Mouse (Mus musculus) heart, adult 18-20 months (tissue): ENCODE results near the gene Trim80. TPM values are rescaled to one million over a fixed set of nuclear protein-coding genes. Genes with fewer than 3 reads are reported as not detected.

Experiments used
- DNase-seq, 2 experiments: peaks; one replicate each; pipeline ENCODE4 v3.0.0; 2021 to 2022; ENCODE audit warnings: mixed read lengths in 1 of 2
- long read RNA-seq, 2 experiments: library from polyadenylated mRNA; stranded (forward); transcript quantifications; one replicate each; pipeline ENCODE4 v2.0.0; 2021
- total RNA-seq, 2 experiments: library from RNA; stranded (reverse); gene quantifications; 2 replicates each; pipeline ENCODE4 v1.2.3; 2021

The Trim80 gene
- total RNA-seq, result not detected
- long read RNA-seq, experiment 1, result 0 reads
- long read RNA-seq, experiment 2, result 0 reads

DNA sequence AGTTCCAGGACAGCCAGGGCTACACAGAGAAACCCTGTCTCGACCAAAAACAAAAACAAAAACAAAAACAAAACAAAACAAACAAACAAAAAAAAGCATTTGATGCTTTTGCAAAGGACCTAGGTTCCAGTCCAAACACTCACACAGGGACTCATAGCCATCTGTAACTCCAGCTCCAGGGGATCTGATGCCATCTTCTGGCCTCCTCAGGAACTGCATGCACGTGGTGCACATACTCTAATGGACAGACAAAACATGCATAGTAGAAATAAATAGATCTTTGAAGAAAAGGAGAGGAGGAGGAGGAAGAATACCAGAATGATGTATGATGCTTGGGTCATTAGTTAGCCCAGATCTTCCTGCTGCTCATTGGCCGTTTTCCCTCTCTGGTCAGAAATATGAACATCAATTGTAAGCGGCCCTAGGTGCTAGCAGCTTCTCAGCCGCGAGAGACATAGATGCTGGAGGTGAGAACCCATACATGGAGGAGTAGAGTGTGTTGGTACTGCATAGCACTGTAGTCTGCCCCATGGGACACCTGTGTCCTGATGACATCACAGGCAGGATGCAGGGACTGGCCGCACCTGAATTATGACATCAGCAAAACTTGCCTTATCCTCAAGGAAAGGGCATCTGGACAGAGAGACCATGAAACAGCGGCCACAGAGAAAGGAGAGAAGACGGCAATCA is at the start of gene Trim80:
TSS of gene Trim80 (plus strand) at position 640 of the 690 bp plus-strand sequence.
- DNase-seq, result no peak

DNA sequence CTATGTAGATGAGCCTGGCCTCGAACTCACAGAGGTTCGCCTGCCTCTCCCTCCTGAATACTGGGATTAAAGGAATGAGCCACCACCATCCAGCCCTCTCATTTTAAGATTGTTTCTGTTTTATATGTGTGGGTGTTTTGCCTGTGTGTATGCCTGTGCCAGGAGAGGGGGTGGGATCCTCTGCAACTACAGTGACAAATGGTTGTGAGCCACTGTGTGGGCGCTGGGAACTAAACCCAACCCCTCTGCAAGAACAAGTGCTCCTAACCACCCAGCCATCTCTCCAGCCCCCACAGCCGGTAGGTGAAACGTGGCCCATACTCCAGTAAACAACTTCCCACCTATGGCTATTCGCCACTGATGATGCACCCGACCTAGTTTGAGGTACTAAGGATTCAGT is 49.0 kb upstream of the Trim80 start:
- no peak for DNase-seq

DNA sequence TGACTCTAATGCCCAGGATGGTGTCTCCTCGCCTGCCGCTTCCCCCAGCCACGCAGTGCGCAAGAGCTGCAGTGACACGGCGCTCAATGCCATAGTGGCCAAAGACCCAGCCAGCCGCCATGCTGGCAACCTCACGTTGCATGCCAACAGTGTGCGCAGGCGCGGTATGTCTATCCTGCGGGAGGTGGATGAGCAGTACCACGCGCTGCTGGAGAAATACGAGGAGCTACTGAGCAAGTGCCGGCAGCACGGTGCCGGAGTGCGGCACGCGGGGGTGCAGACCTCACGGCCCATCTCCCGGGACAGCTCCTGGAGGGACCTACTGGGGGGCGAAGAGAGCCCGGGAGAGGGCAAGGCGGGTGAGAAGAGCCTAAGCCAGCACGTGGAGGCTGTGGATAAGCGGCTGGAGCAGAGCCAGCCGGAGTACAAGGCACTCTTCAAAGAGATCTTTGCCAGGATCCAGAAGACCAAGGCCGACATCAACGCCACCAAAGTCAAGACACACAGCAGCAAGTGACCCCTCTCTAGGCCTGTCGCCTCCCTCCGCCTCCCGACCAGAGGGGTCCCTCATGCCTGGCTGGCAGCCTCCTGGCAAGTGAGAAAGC is 46.5 kb upstream of the Trim80 start:
- DNase-seq, result no peak

DNA sequence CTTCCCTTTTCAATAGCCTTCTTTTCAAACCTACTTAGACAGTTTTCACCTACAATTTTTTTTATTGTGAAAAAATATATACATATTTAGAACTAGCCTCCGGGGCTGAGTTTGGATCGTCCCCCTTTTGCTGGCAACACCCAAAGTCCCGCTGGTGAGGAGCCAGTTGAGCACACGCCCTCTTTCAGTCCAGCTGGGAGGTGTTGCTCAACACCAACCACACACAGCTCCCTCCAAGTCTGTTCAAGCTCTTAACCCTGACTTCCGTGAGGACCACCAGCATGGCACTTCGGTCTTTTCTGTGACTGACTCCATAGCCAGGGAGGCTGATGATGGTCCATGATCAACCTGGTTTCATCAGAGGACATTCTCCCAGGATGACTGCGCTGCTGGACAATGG is 42.3 kb upstream of the Trim80 start:
- DNase-seq, result peak in 1 of 2 experiments; percentile 52

DNA sequence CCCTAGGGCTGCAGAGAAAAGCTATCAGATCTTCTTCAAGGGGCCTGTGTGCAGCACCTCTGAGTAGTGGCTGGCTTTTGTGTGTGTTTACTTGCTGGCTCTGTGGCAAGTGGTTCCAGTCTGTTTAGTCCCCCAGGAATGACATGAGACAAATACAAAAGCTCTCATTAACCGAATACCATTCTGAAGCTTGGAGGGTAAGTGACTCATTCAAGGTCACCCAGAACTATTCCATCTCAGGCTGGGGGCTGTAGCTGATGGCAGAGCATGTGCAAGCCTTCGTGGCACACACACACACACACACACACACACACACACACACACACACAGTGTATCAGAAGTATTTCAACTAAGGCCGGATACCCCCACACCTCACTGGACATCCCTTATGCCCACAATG is 40.2 kb upstream of the Trim80 start:
- DNase-seq, result no peak

DNA sequence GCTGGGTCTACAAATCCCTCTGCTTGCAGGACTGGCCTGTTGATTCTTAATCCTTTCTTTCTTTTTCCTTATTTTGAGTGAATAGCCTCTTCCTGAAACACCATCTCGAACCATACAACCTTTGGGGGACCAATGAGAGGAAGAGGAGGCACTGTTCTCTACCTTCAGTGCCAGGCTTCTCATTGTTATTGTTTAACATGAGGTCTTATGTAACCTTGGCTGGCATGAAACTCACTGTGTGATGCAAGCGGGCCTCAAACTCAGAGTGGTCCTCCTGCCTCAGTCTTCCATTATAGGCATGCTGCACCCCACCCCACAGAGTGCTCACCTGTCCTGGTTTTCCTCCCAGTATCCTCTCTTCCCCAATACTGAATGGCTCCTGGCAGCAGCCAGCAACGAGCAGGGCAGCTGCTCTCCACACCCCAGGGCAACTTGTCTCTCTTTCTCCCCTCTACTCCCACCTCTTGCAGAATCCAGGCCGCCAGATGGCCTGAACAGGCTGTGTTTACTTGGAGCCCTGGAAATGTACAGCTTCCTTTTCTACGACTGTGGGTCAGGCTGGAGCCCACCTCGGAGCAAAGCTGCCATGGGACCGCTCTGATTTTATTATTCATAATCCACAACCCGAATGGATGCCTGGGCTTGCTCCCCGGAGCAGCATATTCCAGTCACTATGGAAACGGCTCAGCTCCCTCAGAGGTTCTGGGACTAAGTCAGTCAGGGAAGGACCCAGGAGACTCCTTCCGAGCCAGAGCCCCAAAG is 39.5 kb upstream of the Trim80 start:
- DNase-seq, result no peak

DNA sequence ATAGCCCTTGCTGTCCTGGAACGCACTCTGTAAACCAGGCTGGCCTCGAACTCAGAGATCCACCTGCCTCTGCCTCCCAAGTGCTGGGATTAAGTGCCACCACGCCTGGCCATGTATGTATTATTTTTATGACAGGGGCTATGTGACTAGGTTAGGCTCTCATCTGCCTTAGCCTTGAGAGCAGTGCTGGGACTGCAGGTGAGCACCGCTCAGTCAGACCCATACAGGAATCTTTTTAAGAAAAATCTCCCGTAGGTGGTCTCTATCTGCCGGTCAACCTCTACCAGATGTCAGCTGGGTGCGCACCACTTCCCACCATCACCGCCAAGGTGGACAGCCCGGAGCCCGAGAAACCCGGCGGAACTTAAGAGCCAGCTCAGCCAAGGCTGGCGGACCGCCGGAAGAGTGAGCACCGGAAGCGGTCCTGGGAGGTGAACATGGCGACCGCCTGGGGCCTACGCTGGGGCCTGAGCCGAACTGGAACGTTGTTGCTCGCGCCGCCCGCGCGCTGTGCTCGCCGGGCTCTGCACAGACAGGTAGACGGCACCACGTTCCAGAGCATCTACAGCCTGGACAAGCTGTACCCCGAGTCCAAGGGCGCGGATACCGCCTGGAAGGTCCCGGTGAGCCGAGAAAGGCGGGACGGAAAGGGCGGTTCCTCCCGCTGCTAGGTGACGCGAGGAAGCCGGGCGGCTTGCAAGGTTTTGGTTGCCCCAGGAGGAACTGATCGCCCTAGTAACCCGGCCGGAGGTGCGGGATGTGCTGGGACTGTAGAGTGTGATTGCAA is 36.8 kb upstream of the Trim80 start, which contains the start of gene Mrpl58:
TSS of gene Mrpl58 (plus strand) at position 415 of the 787 bp plus-strand sequence.
- peak; percentile 90 to 94 for DNase-seq

DNA sequence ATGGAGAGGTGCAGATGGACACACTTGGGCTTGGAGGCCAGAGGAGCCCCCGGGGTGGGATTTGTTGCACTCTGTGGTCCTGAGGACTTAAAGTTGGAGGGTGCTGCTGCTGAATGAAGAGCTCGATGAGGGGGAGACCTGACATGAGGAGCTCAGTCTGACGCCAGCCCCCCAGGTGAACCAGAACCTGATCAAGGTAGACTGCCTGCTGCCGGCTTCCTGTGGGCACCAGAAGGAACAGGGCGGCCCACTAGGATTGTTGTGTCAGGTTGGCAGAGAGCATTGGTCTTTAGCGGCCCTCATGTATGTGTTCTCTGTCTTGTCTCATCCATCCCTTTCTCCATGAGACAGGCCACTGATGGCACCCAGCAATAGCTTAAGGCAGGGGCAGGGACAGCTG is 34.6 kb upstream of the Trim80 start:
- no peak for DNase-seq

DNA sequence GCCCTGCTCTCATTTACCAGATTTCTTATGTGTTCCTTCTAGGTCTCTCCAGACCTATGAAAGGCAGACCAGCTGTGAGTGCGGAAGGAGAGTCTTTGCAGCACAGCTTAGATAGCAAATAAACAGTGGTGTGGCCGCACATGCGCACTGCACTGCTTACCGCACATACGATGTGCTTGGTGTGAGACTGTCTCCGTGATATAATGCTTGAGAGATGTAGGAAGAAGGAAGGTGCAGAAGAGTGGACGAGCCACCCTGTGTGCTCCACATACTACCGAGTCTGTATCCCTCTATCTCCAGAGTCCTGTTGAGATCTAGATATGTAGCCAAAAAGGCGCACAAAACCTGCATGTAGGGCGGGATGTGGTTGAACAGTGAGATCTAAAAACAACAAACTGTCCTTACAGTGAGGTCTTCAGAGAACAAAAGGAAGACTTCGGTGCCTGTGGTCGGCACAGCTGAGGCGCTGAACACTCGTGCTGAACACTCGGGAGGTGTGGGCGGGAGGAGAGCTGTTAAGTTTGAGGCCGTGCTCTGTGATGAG is 33.4 kb upstream of the Trim80 start:
- DNase-seq, result no peak

DNA sequence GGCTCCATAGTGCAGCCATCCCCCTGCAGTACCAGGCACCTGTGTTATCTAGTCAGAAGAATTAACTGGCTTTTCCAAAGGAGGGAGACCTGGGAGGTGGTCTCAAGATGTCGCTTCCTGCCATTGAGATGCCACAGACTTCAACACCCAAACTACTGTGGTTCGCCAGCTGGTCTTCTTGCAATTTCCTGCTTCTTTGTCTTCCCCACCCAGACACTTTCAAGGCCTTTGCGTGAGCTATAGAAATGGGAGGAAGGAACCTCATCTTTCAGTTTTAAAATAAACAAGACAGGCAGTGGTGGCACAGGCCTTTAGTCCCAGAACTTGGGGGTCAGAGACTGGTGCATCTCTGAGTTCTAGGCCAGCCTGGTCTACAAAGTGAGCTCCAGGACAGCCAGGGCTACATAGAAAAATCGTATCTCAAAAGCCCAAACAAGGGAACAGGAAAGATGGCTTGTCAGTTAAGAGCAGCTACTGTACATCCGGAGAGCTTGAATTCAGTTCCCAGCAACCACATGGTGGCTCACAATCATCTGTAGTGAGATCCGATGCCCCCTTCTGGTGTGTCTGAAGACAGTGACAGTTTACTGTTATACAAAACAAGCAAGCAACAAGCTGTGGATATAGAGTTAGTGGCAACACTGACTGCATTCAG is 32.0 kb upstream of the Trim80 start:
- DNase-seq, result no peak

DNA sequence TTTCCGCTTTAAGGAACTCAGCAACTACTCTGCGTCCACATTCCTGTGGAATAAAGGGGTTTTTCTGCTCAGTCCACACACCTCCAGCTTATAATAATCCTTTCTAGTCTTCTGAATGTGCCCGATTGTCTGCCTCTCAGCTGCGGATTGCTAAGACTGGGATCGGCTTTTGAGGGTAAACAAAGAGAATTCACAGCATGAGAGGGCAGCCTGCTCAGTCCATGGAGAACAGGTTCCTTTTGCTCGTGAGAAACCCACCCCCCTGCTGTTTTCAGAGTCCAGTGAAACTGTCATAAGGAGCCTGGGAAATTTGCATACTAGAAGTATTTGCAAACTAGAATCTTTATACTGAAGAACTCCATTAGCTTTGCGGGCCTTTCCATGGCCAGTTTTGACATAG is 30.8 kb upstream of the Trim80 start:
- no peak for DNase-seq

DNA sequence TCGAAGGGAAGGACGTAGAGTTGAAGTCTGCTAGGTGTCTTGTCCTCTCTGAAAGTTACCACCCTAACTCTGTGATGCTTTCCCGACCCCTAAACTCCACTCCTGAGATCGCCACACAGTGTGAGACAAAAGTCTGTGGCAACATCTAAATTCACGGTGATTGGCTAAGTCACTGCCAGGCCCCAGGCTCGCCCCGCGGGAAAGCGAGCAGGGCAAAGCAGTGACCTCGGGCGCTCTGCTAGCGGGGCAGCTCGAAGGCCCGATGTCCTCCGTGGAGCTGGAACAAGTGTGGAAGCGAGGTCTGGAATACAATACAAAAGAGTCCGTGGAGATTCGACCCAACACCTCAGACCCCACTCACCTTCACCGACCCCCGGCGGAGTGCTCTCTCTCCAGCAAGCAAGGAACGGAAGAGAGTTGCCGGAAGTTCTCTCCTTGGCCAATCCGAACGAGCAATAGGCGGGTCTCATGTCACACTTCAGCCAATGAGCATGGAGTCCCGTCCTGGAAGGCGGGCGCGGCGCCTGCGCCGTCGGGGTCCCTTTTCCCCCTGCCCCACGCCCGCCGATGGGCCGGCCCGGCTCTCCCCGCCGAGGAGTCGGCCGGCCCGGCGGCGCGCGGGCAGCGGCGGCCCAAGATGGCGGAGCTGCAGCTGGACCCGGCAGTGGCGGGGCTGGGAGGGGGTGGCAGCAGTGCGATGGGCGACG is 20.7 kb upstream of the Trim80 start, which contains the start of the genes Atp5h and Kctd2:
TSS of gene Atp5h (minus strand) at position 432 of the 707 bp plus-strand sequence.
TSS of gene Kctd2 (plus strand) at position 598 of the 707 bp plus-strand sequence.
- peak; percentile 95 to 98 for DNase-seq

DNA sequence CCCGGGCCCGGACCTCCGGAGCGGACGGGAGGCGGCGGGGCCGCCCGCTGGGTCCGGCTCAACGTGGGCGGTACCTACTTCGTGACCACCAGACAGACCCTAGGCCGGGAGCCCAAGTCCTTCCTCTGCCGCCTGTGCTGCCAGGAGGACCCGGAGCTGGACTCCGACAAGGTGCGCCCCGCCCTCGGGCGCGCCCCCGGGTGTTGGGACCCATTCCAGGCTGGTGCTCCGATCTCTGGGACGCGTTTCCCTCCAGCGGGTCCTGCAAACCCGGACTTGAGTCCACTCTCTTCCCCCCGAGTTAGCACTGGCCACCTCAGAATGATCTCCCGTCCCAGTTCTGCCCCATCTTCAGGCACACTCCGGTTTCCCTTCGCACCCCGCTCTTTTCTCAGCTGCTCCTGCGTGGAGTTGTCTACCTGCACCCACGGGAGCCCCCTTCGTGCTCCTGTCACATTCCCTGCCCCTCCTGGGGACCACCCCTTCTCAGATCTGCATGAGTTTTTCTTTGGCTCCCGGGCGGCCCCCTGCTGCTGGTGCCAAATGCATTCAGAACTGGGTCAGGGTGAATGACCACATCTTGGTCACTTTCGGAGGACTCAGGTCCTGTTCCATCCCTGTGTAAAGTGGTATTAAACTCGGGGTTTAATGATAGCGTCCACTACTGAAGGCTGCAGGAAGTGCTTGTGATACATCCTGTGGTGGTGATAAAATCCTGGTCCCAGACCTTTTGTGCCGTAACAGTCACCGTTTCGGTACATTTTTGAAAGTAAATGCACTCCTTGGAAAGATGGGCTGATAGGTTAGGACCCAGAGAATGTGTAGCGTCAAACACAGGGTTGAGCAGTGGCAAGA is 19.8 kb upstream of the Trim80 start:
- DNase-seq, result peak; percentile 66 to 78

DNA sequence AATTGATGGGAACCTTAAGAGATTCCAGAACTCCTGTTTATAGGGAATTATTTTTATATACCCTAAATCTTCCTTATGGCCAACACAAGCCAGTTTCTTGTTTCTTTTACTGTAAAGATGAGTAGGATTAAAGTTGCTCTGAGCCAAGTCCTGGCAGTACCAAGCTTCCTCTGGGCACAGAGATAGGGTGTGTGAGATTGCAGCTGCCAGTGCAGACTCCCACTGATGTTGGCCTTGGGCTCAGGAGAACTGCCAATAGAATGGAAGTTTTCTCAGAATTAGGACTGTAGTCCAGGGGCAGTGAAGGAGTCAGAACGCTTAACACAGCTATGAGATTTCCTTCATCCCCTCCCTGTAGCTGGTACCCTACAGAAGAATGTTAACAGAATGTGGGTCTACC is 19.0 kb upstream of the Trim80 start:
- DNase-seq, result no peak

DNA sequence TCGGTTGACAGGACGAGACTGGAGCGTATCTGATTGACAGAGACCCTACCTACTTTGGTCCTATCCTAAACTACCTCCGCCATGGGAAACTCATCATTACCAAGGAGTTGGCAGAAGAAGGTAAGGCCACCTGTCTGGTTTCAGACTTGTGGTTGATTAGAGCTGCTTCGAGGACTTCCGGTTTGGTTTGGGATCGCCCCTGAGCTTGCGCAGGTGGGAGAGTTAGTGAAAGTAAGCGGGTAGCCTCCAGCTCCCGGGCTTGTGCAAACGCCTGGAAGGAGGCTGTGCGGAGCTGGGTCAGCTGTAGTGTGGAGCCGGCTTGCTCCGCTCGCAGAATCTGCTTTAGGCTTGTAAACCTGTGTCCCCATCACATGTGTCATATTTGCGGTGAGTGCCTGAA is 18.4 kb upstream of the Trim80 start:
- no peak for DNase-seq

DNA sequence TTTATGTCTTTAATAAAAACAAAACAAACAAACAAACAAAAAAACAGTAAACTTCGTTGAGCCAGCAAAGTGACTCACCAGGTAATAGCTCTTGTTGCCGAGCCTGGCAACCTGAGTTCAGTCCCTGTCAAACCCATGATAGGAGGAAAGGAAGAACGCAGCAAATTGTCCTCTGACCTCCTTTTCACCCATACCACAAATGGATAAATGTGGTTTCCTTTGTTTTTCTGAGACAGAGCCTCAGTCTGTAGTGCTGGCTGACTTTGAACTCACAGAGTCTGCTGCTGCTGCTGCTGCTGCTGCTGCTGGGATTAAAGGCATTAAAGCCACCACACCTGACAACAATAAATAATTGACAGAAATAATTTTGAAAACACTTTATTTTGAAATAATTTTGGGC is 17.3 kb upstream of the Trim80 start:
- no peak for DNase-seq

DNA sequence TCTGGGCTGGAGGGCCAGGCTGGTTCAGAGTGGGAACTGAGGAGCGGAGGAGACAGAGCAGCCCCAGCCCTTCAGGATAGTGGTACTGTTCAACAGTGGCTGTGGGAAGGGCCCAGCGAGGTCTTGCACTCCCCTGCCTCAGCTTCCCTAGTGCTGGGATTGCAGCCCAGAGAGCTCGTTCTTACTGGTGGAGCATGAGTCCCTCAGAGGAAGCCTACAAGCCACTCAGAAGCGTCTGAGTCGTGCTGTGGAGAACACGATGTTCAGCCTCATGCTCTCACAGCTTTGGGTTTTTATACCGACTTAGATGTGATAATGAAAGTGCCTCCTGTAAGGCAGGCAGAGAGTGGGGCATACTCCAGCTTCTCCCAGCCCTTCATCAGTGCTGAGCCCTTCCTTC is 15.7 kb upstream of the Trim80 start:
- DNase-seq, result no peak

DNA sequence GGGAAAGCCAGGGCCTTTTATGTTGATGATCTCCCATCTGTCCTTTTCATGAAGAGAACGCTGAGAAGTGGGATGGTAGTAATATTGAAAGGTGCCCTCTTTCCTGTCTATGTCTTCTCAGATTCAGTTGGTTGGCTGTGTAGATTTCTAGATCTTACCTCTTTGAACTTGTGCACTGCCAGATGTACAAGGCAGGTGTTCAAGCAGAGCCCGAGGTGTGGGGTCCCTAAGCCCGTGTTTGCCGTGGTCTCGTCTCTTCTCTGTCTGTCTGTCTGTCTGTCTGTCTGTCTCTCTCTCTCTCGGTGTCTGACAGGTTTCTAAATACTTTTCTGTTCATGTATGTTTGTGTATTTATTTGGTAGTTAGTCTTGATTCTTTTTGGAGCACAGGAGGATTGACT is 14.7 kb upstream of the Trim80 start:
- no peak for DNase-seq

DNA sequence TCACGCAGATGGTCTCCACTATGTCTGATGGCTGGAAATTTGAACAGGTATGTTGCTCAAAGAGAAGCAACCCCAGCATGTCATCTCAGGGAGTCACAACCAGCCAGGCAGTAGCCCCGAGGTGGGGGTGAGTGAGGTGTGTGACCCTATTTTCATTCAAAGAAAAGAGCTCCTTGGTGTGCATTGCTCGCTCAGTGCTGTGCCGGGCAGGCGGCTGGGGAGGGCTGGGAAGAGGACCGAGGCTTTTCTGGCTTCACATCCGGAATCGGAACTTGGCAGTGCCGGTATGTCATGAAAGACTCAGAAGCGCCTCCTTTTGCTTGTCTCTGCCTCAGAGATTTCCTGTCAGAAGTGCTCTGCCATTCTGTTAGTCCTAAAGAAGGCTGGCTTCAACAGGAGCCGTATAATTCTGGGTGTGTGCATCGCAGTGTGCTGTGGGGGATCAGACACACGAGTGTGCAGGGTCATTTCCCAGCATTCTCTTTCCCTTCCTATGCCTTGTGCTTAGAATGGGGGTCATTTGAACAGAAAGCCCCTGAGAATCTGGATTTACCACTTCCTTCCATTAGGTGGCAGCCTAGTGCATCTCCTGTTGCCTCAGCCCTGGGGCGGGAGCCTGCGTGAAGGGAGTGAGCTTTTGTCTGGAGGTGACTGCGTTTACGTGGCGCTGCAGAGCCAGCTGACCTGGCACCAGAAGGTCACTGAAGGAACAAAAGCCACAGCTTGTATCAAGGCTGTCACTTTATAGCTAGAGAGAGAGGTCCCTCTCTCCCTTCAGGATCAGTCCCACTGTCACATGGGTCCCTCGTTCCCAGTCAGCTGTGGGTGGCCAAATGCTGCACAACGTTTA is 12.6 kb upstream of the Trim80 start:
- DNase-seq, result peak; percentile 83 to 87
